Mouse (Mus musculus) kidney, postnatal 0 days (tissue): ENCODE measurements around the gene Tmem231. TPM values are rescaled to one million over a fixed set of nuclear protein-coding genes. Genes with fewer than 3 reads are reported as not detected.

Source experiments
- ATAC-seq: fragments of 200-750 bp; cut with Nextera tagmentation; replicated peaks from 2 replicates; pipeline ENCODE4 v1.8.0; 2017; ENCODE audit warnings: low read depth, moderate number of reproducible peaks, moderate TSS enrichment, moderate library complexity; ENCODE audit not compliant: low FRiP score
- DNase-seq: peaks from one replicate; pipeline ENCODE4 v3.0.0-alpha.2; 2016; ENCODE audit warnings: low spot score
- H3K27ac ChIP-seq: fragments of 300-500 bp; sonication (generic); 2 replicates; pipeline ENCODE4 v1.5.1; 2014; ENCODE audit warnings: mild to moderate bottlenecking
- H3K27me3 ChIP-seq: fragments of 300-500 bp; sonication (generic); 2 replicates; pipeline ENCODE4 v1.6.1; 2014; ENCODE audit warnings: low read length, mixed read lengths; ENCODE audit not compliant: insufficient read depth
- H3K36me3 ChIP-seq: fragments of 300-500 bp; sonication (generic); 2 replicates; pipeline ENCODE4 v1.6.1; 2014; ENCODE audit warnings: low read length, mixed read lengths; ENCODE audit not compliant: insufficient read depth
- H3K4me1 ChIP-seq: fragments of 300-500 bp; sonication (generic); replicated peaks from 2 replicates; pipeline ENCODE4 v1.6.1; 2014; ENCODE audit warnings: antibody characterized with exemption, low read length, mixed read lengths; ENCODE audit not compliant: insufficient read depth
- H3K4me2 ChIP-seq: fragments of 300-500 bp; sonication (generic); 2 replicates; pipeline ENCODE4 v1.6.1; 2014; ENCODE audit warnings: mild to moderate bottlenecking, low read length, moderate library complexity, mixed read lengths
- H3K4me3 ChIP-seq: fragments of 300-500 bp; sonication (generic); replicated peaks from 2 replicates; pipeline ENCODE4 v1.5.1; 2014; ENCODE audit warnings: low read depth, low read length
- H3K9ac ChIP-seq: fragments of 300-500 bp; sonication (generic); 2 replicates; pipeline ENCODE4 v1.6.1; 2014; ENCODE audit warnings: low read depth, low read length
- H3K9me3 ChIP-seq: fragments of 300-500 bp; sonication (generic); replicated peaks from 2 replicates; pipeline ENCODE4 v1.6.1; 2016; ENCODE audit warnings: low read length, inconsistent platforms, mixed read lengths
- CTCF ChIP-seq: IDR thresholded peaks from 2 replicates; pipeline ENCODE4 v1.5.1; 2016; ENCODE audit warnings: antibody characterized with exemption, low read depth, mild to moderate bottlenecking, moderate library complexity
- WGBS: fragments of 180-500 bp; shearing (Covaris S2); extraction: QIAGEN DNeasy Blood & Tissue Kit; methylation state at CpG from one replicate; pipeline ENCODE4 v1.1.7; 2014; 5-methylcytosine and 5-hydroxymethylcytosine counted together
- polyA plus RNA-seq: library from polyadenylated mRNA; unstranded; fragments of >200 nt; fragmentation: Nextera tagmentation; extraction: Ambion mirVana; gene quantifications from 2 replicates; pipeline ENCODE4 v1.2.1, GENCODE M21; 2015

Gene Tmem231
- polyA plus RNA-seq, 1 experiment from 2014 or later: 17.3 TPM

GRCm38 (mm10) chr8:111877711-111878110 is 56.0 kb downstream of the Tmem231 start:
- Histone ChIP-seq H3K4me1 (0 out of 2 replicates have a peak, but pooled peaks cover 3% of the 10 kb centered on the region), H3K36me3 (no peaks in the 10 kb centered on the region), H3K4me3 (no peak overlapping the region), H3K27me3 (no peaks in the 10 kb centered on the region), H3K4me2 (no peak overlapping the region), H3K27ac (no peak overlapping the region), H3K9ac (no peak overlapping the region), H3K9me3 (no peaks in the 10 kb centered on the region)
- ATAC-seq (no peak), DNase-seq (no peak)
- 69% methylated on average over 9 of the region's 9 CpGs for WGBS
- TF ChIP-seq CTCF: no peak

- peak within 1 kb of the TSS; percentile 75 for H3K9ac ChIP-seq
- no peaks in the 10 kb centered on the region for H3K36me3 ChIP-seq
- DNase-seq (peak; percentile 99), ATAC-seq (peak; percentile 98)
- H3K27me3 ChIP-seq: no peaks in the 10 kb centered on the region
- peak within 1 kb of the TSS; percentile 82 for H3K4me3 ChIP-seq
- H3K27ac ChIP-seq: peak within 1 kb of the TSS; percentile 85
- H3K9me3 ChIP-seq: no peaks in the 10 kb centered on the region
- under 1% methylated on average over 41 of the region's 53 CpGs for WGBS
- peak; percentile 98 for TF ChIP-seq CTCF
- H3K4me2 ChIP-seq: peak within 1 kb of the TSS; percentile 84
- H3K4me1 ChIP-seq: 0 out of 2 replicates have a peak, but pooled peaks cover 3% of the 10 kb centered on the region
These were observed 57.2 kb downstream of the Tmem231 start, which contains the start of gene Tmem170 for GRCm38 (mm10) chr8:111876355-111876948. Gene Tmem170 (minus strand): TSS chr8:111876750.

- no peaks in the 10 kb centered on the region for H3K9me3 ChIP-seq
- peak overlapping the region; percentile 75 for H3K9ac ChIP-seq
- no peaks in the 10 kb centered on the region for H3K27me3 ChIP-seq
- 0 out of 2 replicates have a peak, but pooled peaks cover 3% of the 10 kb centered on the region for H3K4me1 ChIP-seq
- no peaks in the 10 kb centered on the region for H3K36me3 ChIP-seq
- peak overlapping the region; percentile 85 for H3K27ac ChIP-seq
- peak overlapping the region; percentile 84 for H3K4me2 ChIP-seq
- DNase-seq: no peak
- 5% methylated on average over 9 of the region's 9 CpGs for WGBS
- ATAC-seq: no peak
- H3K4me3 ChIP-seq: peak overlapping the region; percentile 82
- no peak for TF ChIP-seq CTCF
These were observed 57.9 kb downstream of the Tmem231 start for GRCm38 (mm10) chr8:111875758-111876157.

GRCm38 (mm10) chr8:111871278-111871677 is 62.4 kb downstream of the Tmem231 start:
- Histone ChIP-seq H3K9ac (no peak overlapping the region), H3K4me1 (0 out of 2 replicates have a peak, but pooled peaks cover 3% of the 10 kb centered on the region), H3K27ac (no peak overlapping the region), H3K36me3 (no peaks in the 10 kb centered on the region), H3K4me2 (no peak overlapping the region), H3K9me3 (no peaks in the 10 kb centered on the region), H3K4me3 (no peak overlapping the region), H3K27me3 (no peaks in the 10 kb centered on the region)
- DNase-seq (no peak), ATAC-seq (no peak)
- WGBS: 92% methylated on average over 3 of the region's 3 CpGs
- no peak for TF ChIP-seq CTCF

- DNase-seq (no peak), ATAC-seq (no peak)
- H3K4me1 ChIP-seq: 0 out of 2 replicates have a peak, but pooled peaks cover 2% of the 10 kb centered on the region
- no peaks in the 10 kb centered on the region for H3K9me3 ChIP-seq
- WGBS: 81% methylated on average over 3 of the region's 3 CpGs
- H3K4me2 ChIP-seq: no peak overlapping the region
- H3K27ac ChIP-seq: no peak overlapping the region
- no peaks in the 10 kb centered on the region for H3K27me3 ChIP-seq
- TF ChIP-seq CTCF: no peak
- H3K4me3 ChIP-seq: no peak overlapping the region
- no peak overlapping the region for H3K9ac ChIP-seq
- H3K36me3 ChIP-seq: no peaks in the 10 kb centered on the region
These were observed 63.3 kb downstream of the Tmem231 start for GRCm38 (mm10) chr8:111870379-111870778.

GRCm38 (mm10) chr8:111868664-111869063 is 65.0 kb downstream of the Tmem231 start:
- no peak overlapping the region for H3K27ac ChIP-seq
- 24% methylated on average over 2 of the region's 2 CpGs for WGBS

More at GRCm38 (mm10) chr8:111868664-111869063, 65.0 kb downstream of the Tmem231 start:
- no peak for ATAC-seq
- Histone ChIP-seq H3K9ac (no peak overlapping the region), H3K4me2 (no peak overlapping the region), H3K4me3 (no peak overlapping the region), H3K4me1 (no peaks in the 10 kb centered on the region), H3K9me3 (no peaks in the 10 kb centered on the region), H3K36me3 (no peaks in the 10 kb centered on the region), H3K27me3 (no peaks in the 10 kb centered on the region)
- DNase-seq: no peak
- TF ChIP-seq CTCF: no peak
